Mouse (Mus musculus) midbrain, embryonic 15.5 days (tissue): Measurements from ENCODE around the gene Nkd2. TPM values are rescaled to one million over a fixed set of nuclear protein-coding genes. Genes with fewer than 3 reads are reported as not detected.

Source experiments
- ATAC-seq: fragments of 200-750 bp; cut with Nextera tagmentation; replicated peaks from 2 replicates; pipeline ENCODE4 v1.8.0; 2017; ENCODE audit warnings: moderate TSS enrichment
- H3K27ac ChIP-seq: fragments of 300-500 bp; sonication (generic); 2 replicates; pipeline ENCODE4 v1.5.1; 2015; ENCODE audit warnings: mild to moderate bottlenecking, inconsistent platforms
- H3K27me3 ChIP-seq: fragments of 300-500 bp; sonication (generic); replicated peaks from 2 replicates; pipeline ENCODE4 v1.6.1; 2015; ENCODE audit warnings: inconsistent platforms
- H3K36me3 ChIP-seq: fragments of 300-500 bp; sonication (generic); replicated peaks from 2 replicates; pipeline ENCODE4 v1.6.1; 2015; ENCODE audit warnings: inconsistent platforms
- H3K4me1 ChIP-seq: fragments of 300-500 bp; sonication (generic); 2 replicates; pipeline ENCODE4 v1.6.1; 2015; ENCODE audit warnings: inconsistent platforms
- H3K4me2 ChIP-seq: fragments of 300-500 bp; sonication (generic); 2 replicates; pipeline ENCODE4 v1.6.1; 2015; ENCODE audit warnings: inconsistent platforms, mild to moderate bottlenecking, moderate library complexity
- H3K4me3 ChIP-seq: fragments of 300-500 bp; sonication (generic); 2 replicates; pipeline ENCODE4 v1.5.1; 2015; ENCODE audit warnings: mild to moderate bottlenecking, inconsistent platforms
- H3K9ac ChIP-seq: fragments of 300-500 bp; sonication (generic); 2 replicates; pipeline ENCODE4 v1.6.1; 2015; ENCODE audit warnings: mild to moderate bottlenecking, inconsistent platforms
- H3K9me3 ChIP-seq: fragments of 300-500 bp; sonication (generic); 2 replicates; pipeline ENCODE4 v1.6.1; 2016; ENCODE audit warnings: inconsistent platforms
- WGBS: fragments of 180-500 bp; shearing (Covaris S2); methylation state at CpG from one replicate; pipeline ENCODE4 v1.1.7; 2015; ENCODE audit warnings: mixed read lengths; 5-methylcytosine and 5-hydroxymethylcytosine counted together
- polyA plus RNA-seq: library from polyadenylated mRNA; unstranded; fragments of >200 nt; fragmentation: Nextera tagmentation; extraction: Ambion mirVana; gene quantifications from 2 replicates; pipeline ENCODE4 v1.2.1, GENCODE M21; 2015

Gene Nkd2
- polyA plus RNA-seq, 1 experiment from 2014 or later = 16.9 TPM

DNA sequence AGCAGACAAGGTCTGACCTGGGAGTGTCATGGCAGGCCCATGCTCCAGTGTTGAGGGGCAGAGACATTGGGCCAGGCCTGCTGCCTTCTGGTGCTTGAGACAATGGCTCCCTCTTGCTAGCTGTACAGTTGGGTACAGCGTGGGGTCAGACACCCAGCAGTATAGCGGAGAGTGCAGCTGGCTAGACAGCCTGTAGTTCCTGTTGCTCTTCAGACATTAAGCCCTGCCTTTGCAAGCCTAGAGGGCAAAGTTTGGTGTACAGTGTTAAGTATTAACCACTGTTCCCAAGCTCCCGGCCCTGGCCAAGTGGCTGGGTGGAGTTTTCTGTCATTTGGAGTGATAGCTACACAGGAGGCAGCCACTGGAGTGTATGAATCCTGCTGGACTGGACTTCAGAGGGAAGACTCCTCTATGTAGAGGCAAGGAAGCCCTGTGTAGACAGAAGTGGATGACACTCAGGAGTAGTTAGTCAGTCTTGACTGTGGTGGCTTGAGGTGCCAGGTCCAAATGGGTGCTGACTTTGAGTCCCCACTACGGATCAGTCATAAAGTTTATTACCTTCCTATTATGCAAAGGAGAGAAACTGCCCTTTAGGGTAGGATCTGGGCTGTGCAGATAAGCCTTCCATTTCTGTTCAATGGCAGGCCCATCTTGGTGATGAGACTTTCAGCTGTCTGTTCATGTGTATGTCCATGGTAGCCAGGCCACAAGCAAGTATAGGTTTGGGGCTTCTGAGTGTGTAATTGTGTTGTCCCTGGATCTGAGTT is 77.3 kb downstream of the Nkd2 start:
- no peak overlapping the region for H3K9ac ChIP-seq
- ATAC-seq = no peak
- H3K4me1 ChIP-seq = peaks cover 15% of the 10 kb centered on the region
- H3K27ac ChIP-seq = no peak overlapping the region
- WGBS = 82% methylated on average over 4 of the region's 4 CpGs
- H3K9me3 ChIP-seq = no peaks in the 10 kb centered on the region
- no peaks in the 10 kb centered on the region for H3K27me3 ChIP-seq
- H3K36me3 ChIP-seq = no peaks in the 10 kb centered on the region
- H3K4me3 ChIP-seq = no peak overlapping the region
- no peak overlapping the region for H3K4me2 ChIP-seq

Other genes starting within 250 kb of the Nkd2 start
- gene Clptm1l, start 243.6 kb downstream of the Nkd2 start, polyA plus RNA-seq = 143 and 156 TPM in 2 replicates
- 7.9 and 8.3 TPM in 2 replicates for gene Tert, start 220.7 kb downstream of the Nkd2 start, polyA plus RNA-seq
- not detected in 2 replicates for gene Slc6a18, start 169.6 kb downstream of the Nkd2 start, polyA plus RNA-seq
- 0.23 and 0.32 TPM in 2 replicates for gene Slc6a19, start 142.8 kb downstream of the Nkd2 start, polyA plus RNA-seq
- 9.5 and 9.8 TPM in 2 replicates for gene Slc12a7, start 114.5 kb downstream of the Nkd2 start, polyA plus RNA-seq
- 11.6 and 13.0 TPM in 2 replicates for gene Trip13, start 90.2 kb upstream of the Nkd2 start, polyA plus RNA-seq
- 97.4 and 104 TPM in 2 replicates for gene Brd9, start 90.2 kb upstream of the Nkd2 start, polyA plus RNA-seq
- not detected in 2 replicates for gene Zdhhc11, start 116.2 kb upstream of the Nkd2 start, polyA plus RNA-seq
- gene Tppp, start 161.8 kb upstream of the Nkd2 start, polyA plus RNA-seq = 11.1 and 12.2 TPM in 2 replicates
- gene Cep72, start 214.7 kb upstream of the Nkd2 start, polyA plus RNA-seq = 7.6 and 9.0 TPM in 2 replicates